7 mouse cellular contexts compared by ENCODE assay signal in the genomic region with DNA sequence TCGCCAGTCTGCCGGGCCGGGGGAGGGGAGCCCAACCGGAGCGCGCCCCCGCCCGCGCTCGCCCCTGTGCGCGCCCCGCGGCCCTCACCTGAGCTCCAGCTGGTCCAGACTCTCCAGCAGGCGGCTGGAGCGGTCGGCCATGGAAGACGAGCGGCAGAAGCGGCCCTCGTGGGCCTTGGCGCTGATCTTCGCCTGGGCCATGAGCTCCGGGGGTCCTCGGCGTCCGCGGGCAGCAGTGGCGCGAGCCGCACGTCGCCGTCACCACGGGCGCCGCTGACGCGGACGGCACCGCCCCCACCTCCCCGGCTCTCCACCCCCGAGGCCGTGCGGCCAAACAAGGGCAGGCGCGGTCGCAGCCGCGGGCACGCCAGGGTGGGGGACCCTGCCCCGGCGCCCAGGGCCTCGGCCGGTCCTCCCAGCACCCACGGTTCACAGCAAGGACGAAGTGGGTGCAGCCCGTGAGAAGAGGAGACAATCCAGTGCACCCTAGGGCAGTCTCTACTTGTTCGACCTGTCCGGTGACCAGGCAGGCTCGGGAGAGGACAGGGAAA. TPM values are rescaled to one million over a fixed set of nuclear protein-coding genes. Genes with fewer than 3 reads are reported as not detected.
DNase-seq lines count a peak whose midpoint lies in the region; ATAC-seq and TF ChIP-seq lines count a peak whose summit lies in the region.

A gene (minus strand): TSS at position 305 of the 551 bp plus-strand sequence.

- 0 out of 2 replicates have a peak, but pooled peaks cover 6% of the 10 kb centered on the region for H3K4me1 ChIP-seq in intestine, embryonic 15.5 days (replicated peaks)
- H3K4me1 ChIP-seq in limb, embryonic 14.5 days (ENCODE audit: control insufficient read depth, insufficient read depth, low read length), result peaks cover 12% of the 10 kb centered on the region; the same call in 1 of the 2 replicates
- peaks cover 9% of the 10 kb centered on the region for H3K4me1 ChIP-seq in midbrain, embryonic 15.5 days

- peak; percentile 38 for DNase-seq in adrenal gland, adult 8-10 months
- peak; percentile 66 for DNase-seq in embryo, embryonic 10.5 days (ENCODE audit: low spot score)
- peak; percentile 61 to 70 for DNase-seq in gastrocnemius, postnatal 4 days (ENCODE audit: low spot score in 2 of 2)
- DNase-seq in limb, embryonic 14.5 days (ENCODE audit: low spot score), result no peak
- peak; percentile 51 to 53 for DNase-seq in spleen, postnatal 14 days (ENCODE audit: low spot score in 2 of 2)

- no peak for TF ChIP-seq POLR2A in limb, embryonic 14.5 days (IDR thresholded peaks at IDR 0.05; ENCODE audit: borderline replicate concordance, extremely low read depth, insufficient read depth, insufficient read length)

- peak within 1 kb of the TSS; percentile 91 for H3K9ac ChIP-seq in intestine, embryonic 15.5 days
- peak within 1 kb of the TSS; percentile 86 for H3K9ac ChIP-seq in limb, embryonic 14.5 days (ENCODE audit: low read depth, low read length, severe bottlenecking)
- peak within 1 kb of the TSS; percentile 70 for H3K9ac ChIP-seq in midbrain, embryonic 15.5 days

- H3K27ac ChIP-seq in intestine, embryonic 15.5 days, result peak within 1 kb of the TSS; percentile 76
- 0 out of 2 replicates have a peak within 1 kb of the TSS, but pooled peaks have one; percentile 27 for H3K27ac ChIP-seq in limb, embryonic 14.5 days (replicated peaks; ENCODE audit: low read depth, low read length)
- peak within 1 kb of the TSS; percentile 60; the same call in 1 of the 2 replicates for H3K27ac ChIP-seq in midbrain, embryonic 15.5 days

- ATAC-seq in intestine, embryonic 15.5 days, result peak; percentile 87
- ATAC-seq in limb, embryonic 14.5 days (ENCODE audit: low FRiP score, low read depth), result peak; percentile 85
- ATAC-seq in midbrain, embryonic 15.5 days (replicated peaks), result peak; percentile 90

- H3K4me3 ChIP-seq in intestine, embryonic 15.5 days (replicated peaks), result peak within 1 kb of the TSS; percentile 84
- H3K4me3 ChIP-seq in limb, embryonic 14.5 days (replicated peaks; ENCODE audit: low read length), result peak within 1 kb of the TSS; percentile 66
- peak within 1 kb of the TSS; percentile 70 for H3K4me3 ChIP-seq in midbrain, embryonic 15.5 days

- WGBS in intestine, embryonic 15.5 days, result under 1% methylated on average over 61 of the region's 61 CpGs
- WGBS in limb, embryonic 14.5 days, result 1% methylated on average over 57 of the region's 61 CpGs
- WGBS in midbrain, embryonic 15.5 days, result under 1% methylated on average over 55 of the region's 61 CpGs

- H3K27me3 ChIP-seq in intestine, embryonic 15.5 days (replicated peaks), result no peaks in the 10 kb centered on the region
- no peaks in the 10 kb centered on the region for H3K27me3 ChIP-seq in limb, embryonic 14.5 days (ENCODE audit: control insufficient read depth, insufficient read depth, low read length)
- no peaks in the 10 kb centered on the region for H3K27me3 ChIP-seq in midbrain, embryonic 15.5 days (replicated peaks)

- H3K9me3 ChIP-seq in intestine, embryonic 15.5 days, result no peaks in the 10 kb centered on the region
- no peaks in the 10 kb centered on the region for H3K9me3 ChIP-seq in limb, embryonic 14.5 days (ENCODE audit: control insufficient read depth, low read length)
- no peaks in the 10 kb centered on the region for H3K9me3 ChIP-seq in midbrain, embryonic 15.5 days

- H3K4me2 ChIP-seq in intestine, embryonic 15.5 days (replicated peaks), result peak within 1 kb of the TSS; percentile 94
- peak within 1 kb of the TSS; percentile 90 for H3K4me2 ChIP-seq in limb, embryonic 14.5 days (replicated peaks; ENCODE audit: low read depth, low read length, severe bottlenecking)
- H3K4me2 ChIP-seq in midbrain, embryonic 15.5 days, result peak within 1 kb of the TSS; percentile 94

- no peaks in the 10 kb centered on the region for H3K36me3 ChIP-seq in intestine, embryonic 15.5 days
- peaks cover 15% of the 10 kb centered on the region; the same call in 1 of the 2 replicates for H3K36me3 ChIP-seq in limb, embryonic 14.5 days (ENCODE audit: control insufficient read depth, insufficient read depth, low read length)
- no peaks in the 10 kb centered on the region for H3K36me3 ChIP-seq in midbrain, embryonic 15.5 days (replicated peaks)

RNA-seq across cellular contexts. Expression of the gene that starts here (rescaled TPM):
- total RNA-seq in adrenal gland, adult 8-10 months (2022), result 10 to 100 TPM; 13.0 to 17.2 (median 14.7) TPM
- 10 to 100 TPM; 40.1 to 51.1 TPM for total RNA-seq in gastrocnemius, postnatal 4 days (2021)
- 55.8 and 56.3 TPM in 2 replicates for polyA plus RNA-seq in intestine, embryonic 15.5 days (2015; fragmentation: Nextera tagmentation; extraction: Ambion mirVana)
- 39.1 and 41.3 TPM in 2 replicates for polyA plus RNA-seq in limb, embryonic 14.5 days (2012; rRNA removed)
- polyA plus RNA-seq in limb, embryonic 14.5 days (2014; fragmentation: Nextera tagmentation; extraction: Ambion mirVana), result 49.0 and 49.9 TPM in 2 replicates
- 22.2 and 23.6 TPM in 2 replicates for polyA plus RNA-seq in midbrain, embryonic 15.5 days (2015; fragmentation: Nextera tagmentation; extraction: Ambion mirVana)
